Mouse (Mus musculus) v-Abl transformed pro-B cells (cell line): ENCODE measurements around the gene Ski.

ENCODE experiments used
- in situ Hi-C, 2 experiments: fragments of 400-800 bp; cut with MboI; formaldehyde crosslinking; loops; one replicate each; pipeline ENCODE4 v1.15.1; 2025; ENCODE audit not compliant: unreplicated experiment in 2 of 2

Ski gene

GRCm38 (mm10) chr4:155222552-155222840, at the start of gene Ski:
Gene Ski, minus strand, starts transcription at chr4:155222592.
- in situ Hi-C loops: no loop called here

GRCm38 (mm10) chr4:155268382-155268781, 46.0 kb upstream of the Ski start:
- in situ Hi-C loops: no loop called here

- in situ Hi-C loops: no loop called here
Measured at GRCm38 (mm10) chr4:155267639-155268175, 45.3 kb upstream of the Ski start.

GRCm38 (mm10) chr4:155267047-155267543, 44.7 kb upstream of the Ski start:
- in situ Hi-C loops: no loop called here

- in situ Hi-C loops: no loop called here
Measured at GRCm38 (mm10) chr4:155264521-155265321, 42.3 kb upstream of the Ski start.

- in situ Hi-C loops: loop anchor here in 1 of 2 experiments (10.0 kb wide), 1 partner anchor 377 kb away; no protein-coding TSS in a partner anchor
Measured at GRCm38 (mm10) chr4:155252253-155252652, 29.9 kb upstream of the Ski start.

GRCm38 (mm10) chr4:155251147-155251546, 28.8 kb upstream of the Ski start:
- in situ Hi-C loops: loop anchor here in 1 of 2 experiments (10.0 kb wide), 1 partner anchor 376 kb away; no protein-coding TSS in a partner anchor

- in situ Hi-C loops: loop anchor here in 1 of 2 experiments (10.0 kb wide), 1 partner anchor 376 kb away; no protein-coding TSS in a partner anchor
Measured at GRCm38 (mm10) chr4:155250361-155251117, 28.1 kb upstream of the Ski start.

- in situ Hi-C loops: loop anchor here (5.0 to 25.0 kb wide), 7 partner anchors 152 to 1287 kb away; partner anchors contain the start of genes Hes5 (in 2 of the 2), Megf6 (in 2 of the 2), Pank4 (in 2 of the 2) and Tprgl (in 2 of the 2)
Measured at GRCm38 (mm10) chr4:155249648-155250351, 27.4 kb upstream of the Ski start, which contains the start of gene Faap20. Gene Faap20, plus strand, starts transcription at chr4:155249802.

- in situ Hi-C loops: loop anchor here (5.0 to 25.0 kb wide), 6 partner anchors 152 to 1287 kb away; partner anchors contain the start of genes Hes5 (in 2 of the 2), Megf6 (in 2 of the 2), Pank4 (in 2 of the 2) and Tprgl (in 2 of the 2)
Measured at GRCm38 (mm10) chr4:155249257-155249647, 26.9 kb upstream of the Ski start.

- in situ Hi-C loops: loop anchor here (5.0 to 25.0 kb wide), 6 partner anchors 151 to 1286 kb away; partner anchors contain the start of genes Hes5 (in 2 of the 2), Megf6 (in 2 of the 2), Pank4 (in 2 of the 2) and Tprgl (in 2 of the 2)
Measured at GRCm38 (mm10) chr4:155248054-155248453, 25.7 kb upstream of the Ski start.

GRCm38 (mm10) chr4:155246691-155247105, 24.3 kb upstream of the Ski start:
- in situ Hi-C loops: loop anchor here (5.0 to 25.0 kb wide), 6 partner anchors 149 to 1284 kb away; partner anchors contain the start of genes Hes5 (in 2 of the 2), Megf6 (in 2 of the 2), Pank4 (in 2 of the 2) and Tprgl (in 2 of the 2)

GRCm38 (mm10) chr4:155245770-155246492, 23.5 kb upstream of the Ski start:
- in situ Hi-C loops: loop anchor here (5.0 to 25.0 kb wide), 6 partner anchors 149 to 1284 kb away; partner anchors contain the start of genes Hes5 (in 2 of the 2), Megf6 (in 2 of the 2), Pank4 (in 2 of the 2) and Tprgl (in 2 of the 2)

- in situ Hi-C loops: loop anchor here (10.0 to 25.0 kb wide), 4 partner anchors 278 to 1281 kb away; partner anchors contain the start of genes Hes5 (in 2 of the 2), Megf6 (in 2 of the 2), Pank4 (in 2 of the 2) and Tprgl (in 2 of the 2)
Measured at GRCm38 (mm10) chr4:155243233-155243632, 20.8 kb upstream of the Ski start.

- in situ Hi-C loops: loop anchor here (10.0 to 25.0 kb wide), 4 partner anchors 277 to 1280 kb away; partner anchors contain the start of genes Hes5 (in 2 of the 2), Megf6 (in 2 of the 2), Pank4 (in 2 of the 2) and Tprgl (in 2 of the 2)
Measured at GRCm38 (mm10) chr4:155242292-155242691, 19.9 kb upstream of the Ski start.

GRCm38 (mm10) chr4:155241789-155242188, 19.4 kb upstream of the Ski start:
- in situ Hi-C loops: loop anchor here (10.0 to 25.0 kb wide), 4 partner anchors 277 to 1279 kb away; partner anchors contain the start of genes Hes5 (in 2 of the 2), Megf6 (in 2 of the 2), Pank4 (in 2 of the 2) and Tprgl (in 2 of the 2)

- in situ Hi-C loops: loop anchor here (25.0 kb wide), 3 partner anchors 277 to 1277 kb away; partner anchors contain the start of genes Megf6 (in 2 of the 2), Tprgl (in 2 of the 2), A430005L14Rik (in 1 of the 2) and Hes5 (in 1 of the 2)
Measured at GRCm38 (mm10) chr4:155239494-155239893, 17.1 kb upstream of the Ski start.

GRCm38 (mm10) chr4:155238276-155238675, 15.9 kb upstream of the Ski start:
- in situ Hi-C loops: loop anchor here (25.0 kb wide), 3 partner anchors 276 to 1276 kb away; partner anchors contain the start of genes Megf6 (in 2 of the 2), Tprgl (in 2 of the 2), A430005L14Rik (in 1 of the 2) and Hes5 (in 1 of the 2)
